Mouse (Mus musculus) ES-E14 (cell line): ENCODE measurements at regions not wholly inside any gene's neighbourhood (a gene's known extent, or its start where the extent isn't known, plus 50 kb on each side); places are given as distances from the start of the nearest gene placed in this dataset.

Experiments used
- DNase-seq: peaks from one replicate; pipeline ENCODE4 v3.0.0-alpha.2; 2013; ENCODE audit warnings: low read depth, low spot score
- H3K27ac ChIP-seq: 2 replicates; pipeline ENCODE4 v1.5.1; 2012; ENCODE audit warnings: low read depth, mild to moderate bottlenecking, low read length, moderate library complexity, mixed read lengths; ENCODE audit not compliant: poor library complexity, insufficient read depth, severe bottlenecking
- H3K36me3 ChIP-seq: 2 replicates; pipeline ENCODE4 v1.6.1; 2012; ENCODE audit warnings: mild to moderate bottlenecking, low read length, moderate library complexity, mixed read lengths; ENCODE audit not compliant: control insufficient read depth, poor library complexity, insufficient read depth, severe bottlenecking
- H3K4me1 ChIP-seq, 2 experiments: fragments of 150-350 bp in 1 of 2; sonication (generic) in 1 of 2; 2 replicates each; pipeline ENCODE4 v1.6.1; 2012; ENCODE audit warnings: low read length in 2 of 2, mild to moderate bottlenecking in 1 of 2, mixed read lengths in 1 of 2; ENCODE audit not compliant: control insufficient read depth in 2 of 2, insufficient read depth in 2 of 2, poor library complexity in 1 of 2
- H3K4me3 ChIP-seq, 2 experiments: fragments of 150-350 bp in 1 of 2; sonication (generic) in 1 of 2; 2 replicates each; pipeline ENCODE4 v1.5.1; 2012; ENCODE audit warnings: low read length in 2 of 2, low read depth in 1 of 2, mild to moderate bottlenecking in 1 of 2, mixed read lengths in 1 of 2; ENCODE audit not compliant: insufficient read depth in 1 of 2, poor library complexity in 1 of 2, severe bottlenecking in 1 of 2
- H3K9ac ChIP-seq: 2 replicates; pipeline ENCODE4 v1.6.1; 2012; ENCODE audit warnings: low read depth, mild to moderate bottlenecking, low read length, mixed read lengths; ENCODE audit not compliant: poor library complexity, insufficient read depth, severe bottlenecking
- H3K9me3 ChIP-seq: fragments of 150-350 bp; sonication (generic); 2 replicates; pipeline ENCODE4 v1.6.1; 2012; ENCODE audit warnings: low read depth, mild to moderate bottlenecking, low read length; ENCODE audit not compliant: control insufficient read depth, insufficient read depth
- CHD2 ChIP-seq: IDR thresholded peaks from 2 replicates; pipeline ENCODE4 v1.6.1; 2014; ENCODE audit warnings: mild to moderate bottlenecking, low read depth, low read length, inconsistent platforms
- HCFC1 ChIP-seq: IDR thresholded peaks from 2 replicates; pipeline ENCODE4 v1.6.1; 2012; ENCODE audit warnings: low read length, inconsistent platforms, borderline replicate concordance; ENCODE audit not compliant: insufficient read depth
- MAFK ChIP-seq: IDR thresholded peaks from 2 replicates; pipeline ENCODE4 v1.6.1; 2014; ENCODE audit warnings: mild to moderate bottlenecking, low read depth, low read length, inconsistent platforms; ENCODE audit not compliant: insufficient read depth
- ZC3H11A ChIP-seq: IDR thresholded peaks from 2 replicates; pipeline ENCODE4 v1.6.1; 2012; ENCODE audit warnings: low read depth, mild to moderate bottlenecking, inconsistent platforms, low read length, borderline replicate concordance
- ZNF384 ChIP-seq: IDR thresholded peaks from 2 replicates; pipeline ENCODE4 v1.6.1; 2012; ENCODE audit warnings: low read depth, low read length, inconsistent platforms
- in situ Hi-C, 2 experiments: fragments of 600-800 bp; cut with MboI; formaldehyde crosslinking; loops; one replicate each; pipeline ENCODE4 v1.15.1; 2025; ENCODE audit warnings: low sequenced_read_pairs in 2 of 2, inconsistent platforms in 1 of 2; ENCODE audit not compliant: unreplicated experiment in 2 of 2

DNA sequence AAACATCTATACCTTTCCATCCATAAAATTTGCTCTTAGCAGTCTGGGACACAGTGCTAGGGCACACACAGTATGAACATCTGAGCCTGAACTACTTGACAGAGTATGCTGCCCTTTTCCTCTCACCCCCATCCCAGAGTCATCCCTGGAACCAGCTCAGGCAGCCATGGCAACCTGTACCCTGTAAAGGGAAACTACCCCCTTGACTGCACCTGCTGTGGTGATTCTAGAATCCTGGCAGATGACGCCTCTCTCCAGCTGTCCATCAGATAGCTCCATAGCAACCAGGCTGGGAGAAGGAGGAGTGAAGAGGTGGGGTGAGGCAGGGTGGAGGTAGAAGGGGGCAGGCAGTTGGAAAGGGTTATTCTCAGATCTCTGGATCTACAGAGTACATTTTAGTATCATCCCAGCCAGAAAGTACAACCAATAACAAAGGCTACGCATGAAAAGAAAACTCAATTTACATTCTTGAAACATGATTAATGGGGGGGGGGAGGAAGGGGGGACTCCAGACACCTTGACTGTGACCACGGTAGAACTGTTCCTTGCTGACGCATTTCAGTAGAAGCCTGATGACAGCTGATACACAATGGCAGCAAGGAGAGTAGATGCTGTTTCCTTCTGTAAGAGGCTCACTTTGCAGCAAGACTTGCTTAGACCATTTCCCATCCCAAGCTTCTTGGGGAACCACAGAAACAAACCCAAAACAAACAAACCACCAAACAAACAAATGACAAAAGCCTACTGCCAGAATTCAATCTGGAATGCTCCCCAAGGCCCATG, 97.2 kb upstream of the Rreb1 start:
- H3K4me1 ChIP-seq, result no peaks in the 10 kb centered on the region
- H3K9ac ChIP-seq, result no peak overlapping the region
- H3K27ac ChIP-seq, result no peak overlapping the region
- H3K4me3 ChIP-seq, result no peak overlapping the region
- H3K9me3 ChIP-seq, result no peaks in the 10 kb centered on the region
- TF ChIP-seq HCFC1, result no peak
- in situ Hi-C loops, result no loop called here
- H3K36me3 ChIP-seq, result no peaks in the 10 kb centered on the region
- DNase-seq, result no peak

DNA sequence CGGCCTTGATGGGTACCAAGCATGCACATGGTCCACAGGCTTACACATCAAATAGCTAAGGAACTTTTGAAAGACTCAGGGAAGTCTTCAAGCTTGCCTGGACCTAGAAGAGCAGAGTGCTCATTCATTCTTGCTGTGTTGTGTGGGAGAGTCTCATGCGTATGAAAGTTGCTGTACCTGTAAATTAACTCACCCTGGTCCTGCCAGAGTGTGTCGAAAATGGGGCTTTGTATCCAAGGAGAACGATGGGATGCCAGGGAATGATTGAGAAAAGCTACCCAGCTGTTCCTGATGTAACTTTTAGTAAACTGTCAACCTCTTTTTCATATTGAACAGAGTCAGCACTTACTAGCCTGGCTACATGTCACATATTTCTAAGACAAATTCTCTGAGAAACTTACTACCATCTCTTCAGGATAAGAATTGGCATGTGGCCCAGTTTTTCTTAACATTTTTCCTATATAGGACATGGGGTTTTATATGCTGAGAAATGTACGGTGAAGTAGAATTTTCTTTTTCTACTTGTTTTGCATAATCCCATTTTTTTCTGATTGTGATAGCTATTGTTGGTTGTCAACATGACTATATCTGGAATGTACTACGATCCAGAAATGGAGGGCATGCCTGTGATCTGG, 95.0 kb upstream of the Rreb1 start:
- Histone ChIP-seq H3K27ac (no peak overlapping the region), H3K4me1 (no peaks in the 10 kb centered on the region), H3K36me3 (no peaks in the 10 kb centered on the region), H3K9me3 (no peaks in the 10 kb centered on the region), H3K4me3 (no peak overlapping the region), H3K9ac (no peak overlapping the region)
- no peak for TF ChIP-seq ZNF384
- TF ChIP-seq MAFK, result no peak
- no peak for TF ChIP-seq ZC3H11A
- TF ChIP-seq CHD2, result no peak
- no peak for TF ChIP-seq HCFC1
- no peak for DNase-seq
- in situ Hi-C loops, result no loop called here

DNA sequence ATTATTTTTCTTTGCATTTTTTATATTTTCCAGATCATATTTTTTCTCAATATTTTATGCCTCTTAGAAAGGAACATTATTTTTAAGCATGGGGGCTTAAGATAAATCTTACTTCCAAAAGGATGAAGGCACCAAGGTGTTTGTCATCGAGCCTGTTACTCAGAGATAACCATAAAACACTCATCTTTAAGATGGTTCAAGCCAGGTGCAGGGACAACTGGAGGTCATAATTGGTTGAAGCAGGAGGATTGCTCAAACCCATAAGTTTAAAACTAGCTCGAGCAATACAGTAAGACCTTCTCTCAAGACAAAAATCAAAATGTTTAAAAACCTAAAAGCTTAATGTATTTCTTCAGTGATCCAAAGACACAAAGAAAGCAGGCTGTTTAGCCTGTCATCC, 92.6 kb upstream of the Rreb1 start:
- no peak for DNase-seq
- H3K9ac ChIP-seq, result no peak overlapping the region
- H3K27ac ChIP-seq, result no peak overlapping the region
- H3K4me3 ChIP-seq, result no peak overlapping the region
- in situ Hi-C loops, result no loop called here
- no peak for TF ChIP-seq HCFC1
- TF ChIP-seq CHD2, result no peak
- TF ChIP-seq ZNF384, result no peak
- no peak for TF ChIP-seq MAFK
- no peak for TF ChIP-seq ZC3H11A
- no peaks in the 10 kb centered on the region for H3K9me3 ChIP-seq
- no peaks in the 10 kb centered on the region for H3K4me1 ChIP-seq
- H3K36me3 ChIP-seq, result no peaks in the 10 kb centered on the region

DNA sequence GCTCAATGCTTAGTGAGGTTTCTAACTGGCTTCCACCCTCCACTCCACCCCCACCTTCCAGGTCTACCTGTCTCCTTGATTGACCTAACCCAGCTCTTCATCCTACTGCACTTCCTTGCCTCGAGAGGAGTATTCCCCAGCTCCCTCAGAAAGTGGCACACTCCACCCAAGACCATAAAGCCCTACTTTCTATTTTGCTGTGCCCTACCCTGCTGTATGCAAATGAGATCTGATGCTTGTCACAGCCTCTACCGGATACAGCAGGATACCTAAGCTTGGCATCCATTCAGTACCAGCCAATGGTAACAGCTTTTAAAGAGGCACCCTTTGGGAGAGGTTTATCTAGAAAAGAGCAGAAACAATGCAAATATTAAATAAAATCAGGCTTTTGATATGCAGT, 92.1 kb upstream of the Rreb1 start:
- Histone ChIP-seq H3K4me1 (no peaks in the 10 kb centered on the region), H3K4me3 (no peak overlapping the region), H3K9me3 (no peaks in the 10 kb centered on the region), H3K9ac (no peak overlapping the region), H3K27ac (no peak overlapping the region), H3K36me3 (no peaks in the 10 kb centered on the region)
- DNase-seq, result no peak
- in situ Hi-C loops, result no loop called here
- no peak for TF ChIP-seq HCFC1
- no peak for TF ChIP-seq ZNF384

DNA sequence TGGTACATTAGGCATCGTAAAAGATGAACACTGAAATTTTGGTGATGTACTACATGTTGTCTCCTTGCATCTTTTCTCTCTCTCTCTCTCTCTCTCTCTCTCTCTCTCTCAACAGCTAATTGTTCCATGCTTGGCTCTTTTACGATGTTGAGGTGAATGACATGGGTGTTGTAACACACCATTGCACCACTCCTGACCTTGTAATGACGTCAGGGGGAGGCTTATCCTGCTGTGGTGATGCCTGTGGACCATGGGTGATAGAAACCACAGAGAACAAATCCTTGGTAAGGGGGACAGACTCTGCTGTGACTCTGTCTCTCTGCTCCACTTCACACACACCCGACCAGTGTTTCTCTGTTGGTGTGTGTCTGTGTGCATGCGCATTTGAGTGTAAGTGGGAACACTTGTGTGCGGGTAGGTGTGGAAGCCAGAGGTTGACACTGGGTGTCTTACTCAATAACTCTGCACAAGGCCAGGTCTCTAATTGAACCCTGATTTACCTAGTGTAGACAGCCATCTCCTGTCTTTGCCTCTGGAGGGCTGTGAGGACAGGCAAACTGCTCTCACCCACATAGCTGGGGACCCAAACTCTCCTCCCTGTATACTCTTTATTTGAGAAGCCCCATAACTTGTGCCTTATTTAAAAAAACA, 88.9 kb upstream of the Rreb1 start:
- H3K9me3 ChIP-seq, result no peaks in the 10 kb centered on the region
- in situ Hi-C loops, result no loop called here
- no peak overlapping the region for H3K27ac ChIP-seq
- TF ChIP-seq ZC3H11A, result no peak
- TF ChIP-seq HCFC1, result no peak
- TF ChIP-seq ZNF384, result no peak
- TF ChIP-seq MAFK, result no peak
- no peak for TF ChIP-seq CHD2
- no peak overlapping the region for H3K9ac ChIP-seq
- no peak for DNase-seq
- H3K4me3 ChIP-seq, result no peak overlapping the region
- no peaks in the 10 kb centered on the region for H3K4me1 ChIP-seq
- no peaks in the 10 kb centered on the region for H3K36me3 ChIP-seq
